Mouse (Mus musculus) duodenum, adult 2 months (tissue): ENCODE data around the gene Tbc1d32. TPM values are rescaled to one million over a fixed set of nuclear protein-coding genes. Genes with fewer than 3 reads are reported as not detected.

ENCODE experiments used
- polyA plus RNA-seq: library from polyadenylated mRNA; depleted of rRNA; stranded (reverse); fragments of >200 nt; gene quantifications from 2 replicates; pipeline ENCODE4 v1.2.3, GENCODE M21; 2012; ENCODE audit warnings: low replicate concordance; rRNA removed

Gene Tbc1d32
- polyA plus RNA-seq: 0.20 TPM in 2 replicates

GRCm38 (mm10) chr10:56228568-56229209 is at the start of gene Tbc1d32:
TSS of gene Tbc1d32 (minus strand) at chr10:56228689.

GRCm38 (mm10) chr10:56106333-56106995 is 122.0 kb downstream of the Tbc1d32 start, which contains the start of gene Msl3l2:
TSS of gene Msl3l2 (plus strand) at chr10:56106917.

Other genes with a start within 250 kb of the Tbc1d32 start
- 0.72 and 2.4 TPM in 2 replicates for gene Msl3l2, start 121.8 kb downstream of the Tbc1d32 start, polyA plus RNA-seq
- gene Gja1, start 148.6 kb upstream of the Tbc1d32 start, polyA plus RNA-seq: 2.0 and 4.1 TPM in 2 replicates